Mouse (Mus musculus) cerebral cortex, adult 2 months (tissue): ENCODE data around the gene Olfr354.

Experiments
- WGBS: fragments of 180-500 bp; shearing (Covaris S2); methylation state at CpG from one replicate; pipeline ENCODE4 v1.1.7; 2018; 5-methylcytosine and 5-hydroxymethylcytosine counted together

The Olfr354 gene

DNA sequence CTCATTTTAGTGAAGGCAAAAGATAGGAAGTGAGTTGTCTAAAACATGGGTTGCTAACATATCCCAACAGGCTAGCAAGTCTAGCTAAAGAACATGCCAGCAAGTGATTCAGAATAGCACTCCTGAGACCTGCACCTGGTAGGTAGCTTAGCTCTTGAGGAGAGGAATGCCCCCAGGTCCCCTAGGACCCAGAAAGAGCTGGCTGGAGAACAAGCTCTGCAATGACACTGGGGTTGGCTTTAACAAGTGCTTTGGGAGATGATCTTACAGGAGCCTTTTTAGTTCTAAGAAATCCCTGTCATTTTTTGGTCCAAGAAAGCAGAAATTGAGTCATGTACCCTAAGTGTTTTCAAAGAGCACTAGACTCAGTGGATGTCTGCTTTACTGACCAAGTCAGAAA is at the start of gene Olfr354:
Olfr354 (plus strand) TSS at position 301 of the 400 bp plus-strand sequence.

DNA sequence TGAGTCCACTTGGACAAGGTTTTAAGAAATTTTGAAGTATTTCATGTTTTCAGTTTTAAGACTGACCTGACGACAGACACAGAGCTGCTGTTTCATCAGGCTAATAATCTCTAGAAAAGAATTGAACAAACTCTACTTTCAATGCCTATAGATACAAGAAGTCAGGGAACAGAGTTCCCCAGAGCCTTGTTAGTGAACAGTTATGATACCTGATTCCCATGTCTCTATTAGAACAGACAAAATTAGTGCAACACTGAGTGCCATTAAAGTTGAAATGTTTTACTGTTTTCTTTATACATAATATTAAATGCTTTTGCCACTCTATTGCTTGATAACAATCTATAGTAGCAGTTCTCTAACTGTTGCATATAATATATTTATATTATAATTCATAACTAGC is 42.9 kb upstream of the Olfr354 start, which contains the start of gene Olfr351:
Olfr351 (minus strand) TSS at position 101 of the 400 bp plus-strand sequence.
- 89% methylated on average over 1 of the region's 1 CpGs for WGBS

DNA sequence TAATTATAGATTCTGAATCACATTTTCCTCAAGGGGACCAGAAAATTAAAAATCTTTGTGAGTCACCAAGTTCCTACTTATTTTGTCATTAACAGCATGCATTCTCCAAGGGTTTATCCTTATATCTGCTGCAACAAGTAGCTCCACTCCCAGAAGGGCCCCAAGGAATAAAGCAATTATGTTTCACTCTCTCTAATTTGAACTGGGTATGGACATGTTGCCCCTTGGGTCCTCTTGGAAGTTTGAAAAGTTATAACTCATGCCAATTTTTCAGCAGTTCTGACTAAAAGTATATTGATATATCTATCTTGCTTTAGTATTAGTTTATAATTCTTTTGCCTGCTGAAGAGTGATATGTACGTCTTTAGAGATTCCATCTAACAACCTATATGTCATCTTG is 37.3 kb upstream of the Olfr354 start, which contains the start of gene Olfr352:
Olfr352 (plus strand) TSS at position 301 of the 400 bp plus-strand sequence.
- 74% methylated on average over 1 of the region's 1 CpGs for WGBS

DNA sequence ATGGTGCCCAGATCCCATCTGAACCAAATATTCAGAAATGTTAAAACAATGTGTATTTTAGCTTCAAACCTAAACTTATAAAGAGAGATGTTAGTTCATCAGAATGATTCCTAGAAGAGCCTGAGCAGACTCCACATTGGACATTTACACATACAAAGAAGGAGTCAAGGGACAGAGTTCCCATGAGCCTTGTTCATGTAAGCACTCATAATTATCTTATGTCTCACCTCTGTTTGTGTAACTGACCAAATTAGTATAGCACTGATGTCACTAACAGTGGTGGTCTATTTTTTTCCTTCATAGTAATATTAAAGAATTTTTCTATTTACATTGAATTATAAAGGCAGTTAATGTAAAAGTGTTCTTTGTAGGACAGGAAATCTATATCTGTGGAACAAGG is 12.6 kb upstream of the Olfr354 start, which contains the start of gene Olfr353:
Olfr353 (minus strand) TSS at position 101 of the 400 bp plus-strand sequence.

DNA sequence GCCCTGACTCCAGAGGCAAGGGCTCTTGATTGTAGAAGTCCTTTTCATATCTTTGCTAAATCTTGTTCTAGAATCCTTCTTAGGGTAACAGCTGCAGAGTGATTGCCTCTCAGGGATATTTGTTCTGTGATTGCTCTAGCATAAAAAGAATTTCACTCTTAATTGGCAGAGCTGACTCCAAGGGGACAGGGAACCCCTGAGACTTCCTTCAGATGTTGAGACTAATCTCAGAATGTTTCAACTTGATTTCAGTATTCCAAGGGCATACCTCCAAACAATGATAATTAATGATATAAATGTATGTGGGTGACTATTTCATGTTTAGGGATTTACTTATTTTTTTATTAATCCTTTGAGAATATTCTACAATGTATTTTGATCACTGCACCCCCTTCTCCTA is 23.3 kb downstream of the Olfr354 start, which contains the start of gene Olfr355:
Olfr355 (minus strand) TSS at position 101 of the 400 bp plus-strand sequence.

DNA sequence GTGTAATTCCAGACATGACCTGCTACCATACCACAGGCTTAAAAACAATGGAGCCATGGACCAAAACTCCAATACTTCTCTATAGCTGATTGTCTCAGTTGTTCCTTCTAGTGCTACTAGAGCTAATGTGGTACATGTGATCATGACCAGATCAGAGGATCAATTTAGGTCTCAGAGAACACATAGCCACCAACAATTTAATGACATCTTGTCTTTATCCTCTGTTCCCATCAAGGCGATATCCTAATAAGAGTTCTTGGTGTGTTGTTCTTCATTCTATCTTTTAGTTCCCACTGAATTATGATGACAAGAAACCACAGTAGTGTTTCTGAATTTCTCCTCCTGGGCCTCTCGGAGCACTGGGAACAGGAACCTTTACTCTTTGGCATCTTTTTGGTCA is 31.3 kb downstream of the Olfr354 start, which contains the start of gene Olfr356:
Olfr356 (plus strand) TSS at position 301 of the 400 bp plus-strand sequence.
- WGBS, result 86% methylated on average over 2 of the region's 2 CpGs
